Mouse (Mus musculus) cerebellum, adult 2 months (tissue): ENCODE results near the gene Zfp335. TPM values are rescaled to one million over a fixed set of nuclear protein-coding genes. Genes with fewer than 3 reads are reported as not detected.

Experiments
- DNase-seq, 2 experiments: peaks; one replicate each; pipeline ENCODE4 v3.0.0; 2021
- H3K27ac ChIP-seq: fragments of 200-500 bp; 2 replicates; pipeline ENCODE4 v1.5.1; 2012; ENCODE audit warnings: low read length, control low read depth, inconsistent platforms; ENCODE audit not compliant: insufficient read depth
- H3K27me3 ChIP-seq: fragments of 200-500 bp; 2 replicates; pipeline ENCODE4 v1.6.1; 2012; ENCODE audit warnings: inconsistent platforms, mild to moderate bottlenecking, low read length, moderate library complexity; ENCODE audit not compliant: control insufficient read depth, insufficient read depth
- H3K4me1 ChIP-seq: fragments of 200-500 bp; 2 replicates; pipeline ENCODE4 v1.6.1; 2011; ENCODE audit warnings: low read length; ENCODE audit not compliant: control insufficient read depth, insufficient read depth
- H3K4me3 ChIP-seq: fragments of 200-500 bp; replicated peaks from 2 replicates; pipeline ENCODE3; 2011; ENCODE audit warnings: mild to moderate bottlenecking, low read depth, low read length, control low read depth; ENCODE audit not compliant: insufficient read depth
- CTCF ChIP-seq: fragments of 200-500 bp; IDR thresholded peaks from 2 replicates; pipeline ENCODE4 v1.5.1; 2011; ENCODE audit warnings: low read depth, mild to moderate bottlenecking, control low read depth, low read length, moderate library complexity, borderline replicate concordance; ENCODE audit not compliant: insufficient read depth
- POLR2A ChIP-seq: fragments of 200-500 bp; IDR thresholded peaks from 2 replicates; pipeline ENCODE4 v1.6.1; 2011; ENCODE audit warnings: low read length, control low read depth, borderline replicate concordance; ENCODE audit not compliant: insufficient read depth
- WGBS: fragments of 180-500 bp; shearing (Covaris S2); methylation state at CpG from one replicate; pipeline ENCODE4 v1.1.7; 2018; 5-methylcytosine and 5-hydroxymethylcytosine counted together
- polyA plus RNA-seq: library from polyadenylated mRNA; depleted of rRNA; stranded (reverse); fragments of >200 nt; gene quantifications from 2 replicates; pipeline ENCODE4 v1.2.3, GENCODE M21; 2012; rRNA removed

Zfp335 gene
- polyA plus RNA-seq, result 32.0 and 34.7 TPM in 2 replicates

GRCm38 (mm10) chr2:164911086-164912048, at the start of gene Zfp335:
Gene Zfp335 (minus strand): TSS chr2:164911757.
- H3K4me3 ChIP-seq, result peak within 1 kb of the TSS; percentile 99
- peak; percentile 94 to 98 for DNase-seq
- H3K27ac ChIP-seq, result peak within 1 kb of the TSS; percentile 100
- TF ChIP-seq CTCF (no peak), POLR2A (peak; percentile 59; the same call in 1 of the 2 replicates)
- peaks cover 12% of the 10 kb centered on the region for H3K4me1 ChIP-seq
- no peaks in the 10 kb centered on the region for H3K27me3 ChIP-seq
- under 1% methylated on average over 91 of the region's 91 CpGs for WGBS

GRCm38 (mm10) chr2:164960716-164961441, 49.3 kb upstream of the Zfp335 start, which contains the start of gene Slc12a5:
Gene Slc12a5 (plus strand): TSS chr2:164960802.
- peak within 1 kb of the TSS; percentile 27; the same call in 1 of the 2 replicates for H3K27ac ChIP-seq
- no peak for TF ChIP-seq POLR2A
- no peak for TF ChIP-seq CTCF
- peak; percentile 82 to 84 for DNase-seq
- no peaks in the 10 kb centered on the region for H3K27me3 ChIP-seq
- peaks cover 11% of the 10 kb centered on the region; the same call in 1 of the 2 replicates for H3K4me1 ChIP-seq
- H3K4me3 ChIP-seq, result peak within 1 kb of the TSS; percentile 69
- 3% methylated on average over 30 of the region's 54 CpGs for WGBS

GRCm38 (mm10) chr2:164957548-164958315, 46.2 kb upstream of the Zfp335 start:
- no peak for DNase-seq
- H3K4me1 ChIP-seq, result peaks cover 16% of the 10 kb centered on the region
- WGBS, result 61% methylated on average over 9 of the region's 9 CpGs
- H3K27ac ChIP-seq, result no peak overlapping the region
- no peak overlapping the region for H3K4me3 ChIP-seq
- TF ChIP-seq CTCF, result 0 out of 2 replicates have a peak, but pooled peaks have one; percentile 4
- no peak for TF ChIP-seq POLR2A
- H3K27me3 ChIP-seq, result no peaks in the 10 kb centered on the region

- no peak for TF ChIP-seq POLR2A
- no peak for TF ChIP-seq CTCF
- H3K27ac ChIP-seq, result no peak overlapping the region
- peaks cover 8% of the 10 kb centered on the region for H3K4me1 ChIP-seq
- no peak overlapping the region for H3K4me3 ChIP-seq
- 78% methylated on average over 5 of the region's 5 CpGs for WGBS
- DNase-seq, result no peak
- H3K27me3 ChIP-seq, result no peaks in the 10 kb centered on the region
Measured at GRCm38 (mm10) chr2:164956195-164956594, 44.6 kb upstream of the Zfp335 start.

- Histone ChIP-seq H3K4me3 (no peak overlapping the region), H3K27ac (no peak overlapping the region), H3K4me1 (peaks cover 8% of the 10 kb centered on the region), H3K27me3 (no peaks in the 10 kb centered on the region)
- no peak for DNase-seq
- TF ChIP-seq CTCF, result no peak
- TF ChIP-seq POLR2A, result no peak
- WGBS, result 74% methylated on average over 4 of the region's 4 CpGs
Measured at GRCm38 (mm10) chr2:164955725-164956124, 44.2 kb upstream of the Zfp335 start.

- TF ChIP-seq POLR2A (no peak), CTCF (peak; percentile 93)
- DNase-seq, result peak; percentile 84 to 89
- Histone ChIP-seq H3K4me3 (peak overlapping the region; percentile 44), H3K27ac (no peak overlapping the region), H3K27me3 (peaks cover 3% of the 10 kb centered on the region; the same call in 1 of the 2 replicates), H3K4me1 (peaks cover 5% of the 10 kb centered on the region)
- 1% methylated on average over 21 of the region's 21 CpGs for whole genome bisulfite sequencing
Measured at GRCm38 (mm10) chr2:164953224-164953623, 41.7 kb upstream of the Zfp335 start.

GRCm38 (mm10) chr2:164952448-164952847, 40.9 kb upstream of the Zfp335 start:
- DNase-seq, result peak in 1 of 2 experiments; percentile 17
- Histone ChIP-seq H3K4me1 (peaks cover 5% of the 10 kb centered on the region), H3K27ac (no peak overlapping the region), H3K4me3 (no peak overlapping the region), H3K27me3 (peaks cover 3% of the 10 kb centered on the region; the same call in 1 of the 2 replicates)
- 60% methylated on average over 13 of the region's 13 CpGs for WGBS
- TF ChIP-seq CTCF, result no peak
- no peak for TF ChIP-seq POLR2A
